Mouse (Mus musculus): ENCODE data around the gene Gm10972. TPM values are rescaled to one million over a fixed set of nuclear protein-coding genes. Genes with fewer than 3 reads are reported as not detected.
"Not testable (repeated sequence)": the region's sequence is repeated elsewhere in the genome, so short reads cannot be mapped to it uniquely, and the experiment has no call there.

Gene Gm10972
- not detected for total RNA-seq (2022)

DNA sequence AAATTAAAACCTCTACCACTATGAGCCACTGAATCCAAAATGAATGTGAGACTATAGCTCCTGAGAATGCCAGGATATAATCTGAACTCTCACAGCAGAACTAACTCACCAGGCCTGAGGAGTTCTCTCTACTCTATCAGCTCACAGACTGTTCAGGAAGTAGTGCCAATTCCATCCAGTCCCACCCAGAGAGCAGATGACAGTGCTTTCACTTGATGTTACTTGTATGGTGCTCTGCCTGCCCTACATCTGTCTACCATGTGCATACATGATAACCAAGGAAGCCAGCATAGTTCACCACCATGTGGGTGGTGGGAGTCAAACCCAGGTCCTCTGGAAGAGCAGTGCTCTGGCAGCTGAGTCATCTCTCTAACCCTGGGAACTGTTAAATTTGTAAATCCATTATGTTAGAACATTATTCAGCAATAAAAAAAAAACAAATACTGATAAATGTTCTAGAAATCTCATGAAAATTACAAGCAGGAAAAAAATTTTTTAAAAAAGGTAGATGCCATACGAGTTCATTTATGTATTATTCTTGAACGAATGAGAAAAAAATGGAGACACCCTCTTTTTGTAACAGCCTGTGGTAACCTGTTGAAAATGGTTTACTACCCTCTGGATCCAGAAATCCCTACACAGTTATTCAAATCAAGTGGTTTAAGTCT is at the start of gene Gm10972:
Gene Gm10972, plus strand, starts transcription at position 618 of the 668 bp plus-strand sequence.
- DNase-seq (ENCODE audit: low spot score in 2 of 2), result not testable (repeated sequence)

DNA sequence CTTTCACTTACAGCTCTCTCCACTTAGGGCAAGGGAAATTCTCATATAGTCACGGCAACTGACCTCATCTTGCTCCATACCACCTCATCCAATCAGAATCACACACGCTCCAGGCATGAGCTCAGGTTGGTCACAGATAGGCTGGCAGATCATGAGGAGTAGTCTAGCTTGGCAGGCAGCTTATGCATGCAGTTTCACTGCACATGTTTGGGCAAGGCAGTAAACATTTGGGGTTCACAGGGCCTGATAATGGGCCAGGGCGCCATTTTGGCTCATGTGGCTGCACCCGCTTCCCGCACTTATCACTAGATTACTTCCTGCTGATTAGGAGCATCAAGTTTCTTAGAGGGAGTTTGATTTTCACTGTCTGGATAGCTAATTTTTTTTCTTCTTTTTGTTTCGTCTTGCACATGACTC is 47.0 kb upstream of the Gm10972 start:
- no peak for DNase-seq (ENCODE audit: low spot score in 2 of 2)

DNA sequence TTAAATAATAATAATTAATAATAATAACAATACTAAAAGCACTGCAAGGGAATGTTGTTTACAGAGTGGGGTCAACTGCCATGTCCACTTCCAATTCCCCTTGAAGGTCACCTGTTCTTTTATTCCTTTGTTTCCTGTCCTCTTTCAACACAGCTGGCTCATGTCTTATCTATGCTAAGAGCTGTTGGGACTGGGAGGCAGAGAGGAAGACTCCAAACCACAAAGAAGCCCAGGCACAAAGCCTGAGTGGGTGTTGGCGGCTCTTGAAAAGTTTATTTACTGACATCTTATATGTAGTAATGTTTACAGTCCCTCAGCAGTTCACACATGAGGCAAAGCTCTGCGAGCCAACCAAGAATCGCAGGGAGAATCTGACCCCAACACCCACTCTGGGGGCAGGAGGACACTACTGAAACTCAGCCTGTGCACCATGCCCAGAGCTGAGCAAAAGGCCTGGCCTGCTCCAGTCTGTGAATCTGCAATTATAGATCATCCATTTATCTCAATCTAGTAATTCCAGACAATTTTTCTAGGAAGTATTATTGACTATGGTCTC is 45.6 kb upstream of the Gm10972 start:
- no peak for DNase-seq (ENCODE audit: low spot score in 2 of 2)

DNA sequence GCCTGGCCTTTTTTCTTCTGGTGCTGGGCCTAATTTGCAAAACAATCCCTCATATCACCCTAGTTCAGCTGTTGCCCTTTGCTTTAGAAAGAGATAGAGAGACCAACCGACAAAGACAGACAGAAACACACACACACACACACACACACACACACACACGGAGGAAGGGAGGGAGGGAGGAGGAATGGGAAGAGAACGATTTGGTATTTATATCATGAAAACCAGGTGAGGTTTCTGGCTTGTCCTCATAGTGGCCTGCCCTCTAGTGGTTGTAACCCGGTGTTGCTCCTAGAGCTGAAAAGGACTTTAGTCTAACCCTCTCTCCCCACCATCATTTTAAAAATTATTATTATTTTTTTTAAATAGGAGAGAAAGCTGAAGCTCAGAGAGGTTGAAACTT is 41.0 kb upstream of the Gm10972 start:
- DNase-seq (ENCODE audit: low spot score in 2 of 2), result peak; percentile 6 to 15

DNA sequence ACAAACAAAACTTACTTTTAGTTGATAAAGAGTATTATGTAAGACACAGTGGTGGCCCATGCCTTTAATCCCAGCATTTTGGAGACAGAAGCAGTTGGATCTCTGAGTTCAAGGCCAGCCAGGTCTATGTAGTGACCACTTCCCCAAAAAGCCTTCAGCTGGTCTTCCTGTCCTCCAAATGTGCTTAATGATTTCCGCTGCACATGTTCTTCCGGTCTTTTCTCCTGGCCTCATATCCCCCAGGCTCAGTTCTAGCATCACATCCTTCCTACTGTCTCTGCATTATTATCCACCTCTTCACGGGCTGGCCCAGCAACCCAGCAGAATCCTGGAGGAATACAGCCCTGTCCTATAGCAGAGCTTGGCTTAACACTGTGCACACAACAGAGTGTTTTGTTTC is 33.3 kb upstream of the Gm10972 start:
- no peak for DNase-seq (ENCODE audit: low spot score in 2 of 2)

DNA sequence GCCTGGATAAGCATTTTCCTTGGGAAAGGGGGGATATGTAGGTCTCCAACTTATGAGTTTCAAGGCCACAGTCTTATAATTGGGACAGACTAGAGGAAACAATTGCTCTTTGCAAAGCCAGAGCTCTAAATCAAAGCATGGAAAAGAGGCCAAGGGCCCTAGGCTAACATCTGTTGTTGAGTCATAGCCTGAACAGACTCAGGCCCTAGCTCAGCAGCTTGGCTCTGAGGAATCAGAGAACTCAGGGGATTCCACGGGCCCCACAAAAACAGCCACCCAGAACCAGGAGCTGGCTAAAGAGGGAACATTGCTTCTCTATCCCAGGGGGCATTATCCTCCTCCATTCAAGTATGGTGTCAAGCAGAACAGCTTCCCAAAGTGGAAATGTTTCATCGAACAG is 32.3 kb upstream of the Gm10972 start:
- DNase-seq (ENCODE audit: low spot score in 2 of 2), result peak; percentile 22 to 30

DNA sequence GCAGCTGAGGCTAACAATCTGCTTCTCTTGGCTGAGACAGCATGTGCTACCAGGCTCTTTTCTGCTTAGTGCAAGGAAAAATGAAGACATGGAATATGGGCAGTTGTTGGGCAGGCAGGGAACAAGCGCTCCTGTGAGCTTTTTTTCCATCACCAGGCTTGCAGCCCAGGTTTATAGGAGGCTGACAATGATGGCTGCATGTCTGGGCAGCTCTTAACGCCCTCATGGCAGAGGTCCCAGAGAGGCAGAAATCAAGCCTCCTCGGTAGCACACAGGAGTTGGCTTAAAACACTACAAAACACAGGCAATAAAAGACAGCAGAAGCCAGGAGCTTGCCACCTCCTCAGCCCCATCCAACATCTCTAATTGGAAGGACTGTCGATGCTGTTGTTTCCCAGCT is 31.6 kb upstream of the Gm10972 start:
- no peak for DNase-seq (ENCODE audit: low spot score in 2 of 2)

DNA sequence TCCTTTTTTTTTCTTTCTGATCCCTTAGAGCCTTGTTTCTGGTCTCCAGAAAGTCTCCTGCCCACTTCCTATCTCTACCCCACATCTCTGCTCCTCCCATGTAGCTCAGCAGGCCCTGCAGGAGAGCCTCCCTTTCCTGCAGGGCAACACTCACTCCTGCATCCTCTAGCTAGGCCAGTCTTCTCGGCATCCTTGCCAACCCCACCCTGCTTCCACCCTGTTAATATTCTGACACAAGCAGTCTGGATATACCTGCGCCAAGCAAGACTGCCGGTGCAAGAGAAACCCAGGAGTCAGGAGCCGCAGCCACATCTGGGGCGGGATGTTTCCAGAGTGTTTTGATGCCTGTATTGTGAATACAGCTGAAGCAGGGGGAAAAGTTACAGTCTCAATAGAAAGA is 31.1 kb upstream of the Gm10972 start:
- no peak for DNase-seq (ENCODE audit: low spot score in 2 of 2)

DNA sequence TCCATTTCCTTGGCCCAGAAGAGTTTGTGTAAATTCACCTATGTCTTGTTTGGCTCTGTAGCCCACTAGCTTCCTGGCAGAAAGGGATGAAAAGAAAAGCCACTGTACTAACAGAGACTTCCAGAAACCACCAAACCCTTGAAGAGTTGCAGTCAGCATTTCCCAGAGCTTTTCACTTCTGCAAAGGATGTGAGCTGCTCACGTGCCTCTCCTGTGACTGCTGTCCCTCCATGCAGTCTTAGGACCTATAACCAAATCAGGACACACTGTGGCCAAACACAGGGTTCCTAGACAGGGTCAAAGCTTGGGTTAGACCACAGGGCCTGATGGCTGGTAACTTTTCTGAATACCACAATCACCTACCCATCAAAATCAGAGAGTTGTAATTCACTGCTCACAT is 30.6 kb upstream of the Gm10972 start:
- no peak for DNase-seq (ENCODE audit: low spot score in 2 of 2)

DNA sequence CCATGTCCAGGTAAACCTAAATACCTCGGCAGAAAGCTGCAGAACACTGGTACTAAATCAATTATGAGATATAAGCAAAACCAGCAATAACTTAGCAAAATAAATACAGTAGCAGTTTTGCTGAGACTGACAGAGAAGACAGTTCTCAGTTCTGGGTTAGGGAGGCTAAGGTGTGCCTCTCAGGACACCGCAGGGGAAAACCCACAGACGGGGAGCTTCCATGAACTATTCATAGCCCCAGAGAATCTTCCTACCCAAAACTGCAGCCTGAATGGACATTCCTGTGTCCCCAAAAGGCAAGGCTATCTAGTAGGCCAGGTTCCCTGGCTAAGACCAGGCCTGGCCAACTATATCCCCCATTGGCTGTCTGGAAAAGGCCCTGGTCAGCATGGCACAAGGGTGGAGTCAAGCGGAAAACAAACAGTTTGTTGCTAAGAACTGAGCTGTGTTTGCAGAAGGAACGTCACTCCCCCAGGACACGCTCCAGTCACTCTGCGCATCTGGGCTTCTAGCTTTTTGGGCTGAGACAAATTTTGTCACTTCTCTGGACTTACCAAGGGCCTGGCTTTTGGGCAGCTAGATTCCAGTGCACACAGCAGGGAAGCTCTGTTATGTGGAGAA is 29.5 kb upstream of the Gm10972 start:
- peak; percentile 4 to 7 for DNase-seq (ENCODE audit: low spot score in 2 of 2)

DNA sequence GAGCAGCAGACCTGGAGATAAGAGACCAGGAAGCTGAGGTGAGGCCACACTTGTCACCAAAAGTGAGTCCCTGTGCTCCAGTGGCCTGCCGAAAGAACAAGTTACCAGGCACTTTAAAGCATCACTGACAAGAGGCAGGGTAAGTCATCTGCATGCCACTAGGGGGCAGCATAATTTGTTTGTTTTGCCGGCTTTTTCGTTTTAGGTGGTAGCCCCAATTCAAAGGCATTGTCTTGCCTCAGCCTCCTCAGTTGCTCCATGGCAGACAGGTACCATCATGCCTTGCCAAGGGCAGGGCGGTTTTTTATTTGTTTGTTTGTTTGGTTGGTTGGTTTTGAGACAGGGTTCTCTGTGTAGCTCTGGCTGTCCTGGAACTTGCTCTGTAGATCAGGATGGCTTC is 26.2 kb upstream of the Gm10972 start:
- DNase-seq (ENCODE audit: low spot score in 2 of 2), result peak in 1 of 2 experiments; percentile 5

DNA sequence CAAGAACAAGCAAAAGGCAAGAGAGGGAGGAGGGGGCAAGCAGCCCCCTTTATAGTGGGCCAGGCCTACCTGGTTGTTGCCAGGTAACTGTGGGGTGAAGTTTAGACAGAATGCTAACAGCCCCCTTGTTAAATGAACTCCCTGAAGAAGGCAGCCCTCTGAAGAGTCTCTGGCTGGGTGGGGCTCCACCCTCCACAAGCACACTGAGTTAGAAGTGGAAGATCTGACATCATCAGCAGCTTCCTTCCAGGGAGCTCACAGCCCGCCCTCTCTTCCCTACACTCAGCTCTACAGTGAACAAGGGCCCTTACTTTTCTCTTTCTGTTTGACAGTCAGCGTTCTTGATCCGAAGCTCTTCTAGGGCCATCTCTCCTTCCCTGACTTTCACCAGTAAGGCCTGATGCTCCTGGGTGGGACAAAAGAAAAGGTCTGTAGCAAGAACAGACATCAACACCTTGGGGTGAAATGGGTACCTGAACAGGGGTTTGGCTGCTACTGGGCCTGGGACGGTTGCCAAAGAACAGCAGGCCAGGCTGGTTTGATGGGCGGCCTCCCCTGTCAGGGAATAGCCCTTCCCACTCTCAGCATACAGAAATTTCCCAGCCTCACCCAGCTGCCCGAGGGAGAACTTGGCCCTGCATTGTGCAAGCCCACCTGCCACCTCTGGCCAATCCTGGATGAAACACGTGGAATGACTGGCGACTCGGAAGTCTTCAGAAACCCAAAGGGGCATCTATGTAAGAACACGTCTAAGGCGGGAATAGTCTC is 21.0 kb upstream of the Gm10972 start:
- no peak for DNase-seq (ENCODE audit: low spot score in 2 of 2)

DNA sequence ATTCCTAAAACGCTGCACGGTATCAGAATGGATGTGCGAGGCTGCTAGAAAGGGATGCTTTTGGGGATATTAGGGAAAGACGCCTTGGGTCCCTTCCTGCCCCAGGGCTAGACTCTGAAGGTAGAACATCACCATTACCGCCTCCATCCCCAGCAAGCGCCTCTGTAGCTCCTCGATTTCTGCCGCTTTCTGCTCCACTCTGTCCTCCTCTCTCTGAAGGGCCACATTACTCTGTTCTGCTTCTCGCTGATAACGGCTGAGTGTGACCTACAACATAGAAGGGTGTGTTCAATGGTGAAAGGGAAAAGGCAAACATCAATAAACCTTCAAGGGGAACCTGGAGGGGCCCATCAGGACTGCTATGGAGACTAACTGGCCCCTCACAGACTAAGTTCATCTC is 20.4 kb upstream of the Gm10972 start:
- DNase-seq (ENCODE audit: low spot score in 2 of 2), result no peak

DNA sequence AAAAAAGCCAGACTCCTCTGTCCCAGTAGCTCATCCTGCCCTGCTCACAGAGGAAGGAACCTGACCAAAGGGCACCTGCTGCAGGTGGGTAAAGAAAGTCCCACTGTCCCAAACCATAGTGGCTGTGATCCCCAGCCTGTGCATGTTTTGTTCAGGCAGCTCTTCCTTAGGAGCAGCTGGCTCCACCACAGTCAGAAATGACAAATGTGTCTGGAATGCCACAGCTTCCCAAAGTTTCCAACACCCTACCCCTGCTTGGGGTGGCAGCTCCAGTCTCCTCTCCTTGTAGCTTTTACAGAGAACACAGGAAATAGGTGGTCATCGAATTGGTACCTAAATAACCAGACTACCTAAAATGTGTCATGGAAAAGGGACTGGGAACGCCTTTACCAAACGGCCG is 18.6 kb upstream of the Gm10972 start:
- DNase-seq (ENCODE audit: low spot score in 2 of 2), result no peak

DNA sequence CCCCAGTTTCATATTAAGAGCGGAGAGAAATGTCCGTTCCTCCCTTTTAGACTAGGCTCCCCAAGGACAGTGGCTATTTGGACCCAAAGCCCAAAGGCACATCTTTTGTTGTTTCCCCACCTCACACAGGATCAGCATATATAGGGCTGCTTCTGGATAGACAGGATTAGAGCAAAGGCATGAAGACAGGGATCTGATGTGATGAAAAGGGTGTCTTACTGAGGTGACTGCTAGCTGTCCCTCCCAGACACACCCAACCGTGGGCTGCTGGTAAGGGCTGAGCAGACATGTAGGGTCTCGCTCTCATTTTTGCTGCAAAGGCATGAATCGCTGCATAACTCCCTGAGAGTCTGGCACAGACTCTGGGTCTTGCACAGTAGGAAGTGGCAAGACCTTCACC is 14.2 kb upstream of the Gm10972 start:
- DNase-seq (ENCODE audit: low spot score in 2 of 2), result no peak

DNA sequence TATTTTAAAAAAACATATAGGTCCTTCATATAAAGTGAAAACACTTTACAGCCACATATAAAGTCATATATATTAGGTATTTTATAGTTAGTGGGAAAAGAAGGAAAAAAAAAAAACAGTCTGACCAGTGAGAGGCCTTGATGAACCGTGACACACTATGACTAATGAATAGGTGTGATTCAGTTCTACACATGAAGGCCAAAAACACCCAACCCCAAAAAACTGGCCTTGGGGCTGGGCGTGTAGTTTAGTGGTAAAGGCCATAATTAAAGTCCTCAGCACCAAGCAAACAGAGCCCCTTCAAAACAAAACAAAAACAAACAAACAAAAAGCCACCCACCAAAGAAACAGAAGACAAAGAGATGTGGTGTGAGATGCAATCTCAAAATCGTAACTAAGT is 13.0 kb upstream of the Gm10972 start:
- no peak for DNase-seq (ENCODE audit: low spot score in 2 of 2)

DNA sequence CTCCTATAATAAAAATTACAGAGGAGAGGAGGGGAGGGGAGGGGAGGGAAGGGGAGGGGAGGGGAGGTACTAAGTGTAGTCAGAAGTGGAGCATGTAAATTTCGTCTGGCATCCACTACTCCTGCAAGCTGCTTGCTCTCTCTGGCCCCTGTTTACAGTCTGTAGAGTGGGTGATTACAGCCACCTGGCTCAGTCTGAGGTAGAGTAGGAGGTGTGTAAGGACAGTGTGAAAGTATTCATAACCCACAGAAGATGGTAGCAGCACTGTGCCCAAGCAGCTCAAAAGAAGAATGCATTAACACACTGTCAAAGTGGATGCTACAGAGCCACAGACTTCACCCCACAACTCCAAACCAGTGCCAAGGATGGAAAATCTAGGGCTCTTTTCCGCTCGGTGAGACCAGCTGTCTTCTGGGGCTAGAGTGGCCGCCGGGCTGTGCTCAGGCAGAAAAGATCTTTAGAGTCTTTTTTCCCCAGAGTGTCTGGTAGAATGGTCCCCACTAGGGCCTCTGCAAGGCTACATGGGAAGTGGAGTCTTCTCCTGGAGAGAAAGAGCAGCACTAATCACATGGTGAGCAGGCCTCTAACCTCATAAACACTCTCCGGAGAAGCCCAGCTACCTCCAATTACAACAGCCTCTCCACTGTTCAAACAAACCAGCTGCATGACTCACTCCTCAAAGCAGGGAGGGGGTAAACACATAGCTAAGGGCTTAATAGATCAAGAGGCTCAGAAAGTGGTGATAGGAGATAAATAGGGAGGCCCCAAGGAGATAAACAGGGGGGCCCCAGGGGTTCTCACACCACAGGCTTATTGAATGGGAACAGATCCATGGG is 6.1 kb downstream of the Gm10972 start:
- DNase-seq (ENCODE audit: low spot score in 2 of 2), result no peak

DNA sequence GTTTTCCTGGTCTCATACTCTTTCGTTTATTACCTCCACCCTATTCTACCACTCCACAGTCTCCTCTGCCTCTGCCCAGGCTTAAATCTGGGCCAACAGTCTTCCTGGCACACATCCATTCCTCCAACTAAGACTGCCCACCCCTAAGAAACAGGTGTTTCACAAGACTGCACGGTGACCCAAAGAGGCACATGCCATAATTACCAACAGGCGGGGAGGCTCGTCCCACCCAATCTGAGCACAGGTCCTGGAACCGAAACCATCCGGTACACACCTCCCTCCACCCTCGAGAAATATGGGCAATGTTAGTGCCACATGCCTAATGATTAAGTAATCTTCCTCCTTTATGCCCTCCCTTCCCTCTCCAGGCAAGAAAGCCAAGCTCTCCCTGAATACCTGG is 7.5 kb downstream of the Gm10972 start:
- no peak for DNase-seq (ENCODE audit: low spot score in 2 of 2)

DNA sequence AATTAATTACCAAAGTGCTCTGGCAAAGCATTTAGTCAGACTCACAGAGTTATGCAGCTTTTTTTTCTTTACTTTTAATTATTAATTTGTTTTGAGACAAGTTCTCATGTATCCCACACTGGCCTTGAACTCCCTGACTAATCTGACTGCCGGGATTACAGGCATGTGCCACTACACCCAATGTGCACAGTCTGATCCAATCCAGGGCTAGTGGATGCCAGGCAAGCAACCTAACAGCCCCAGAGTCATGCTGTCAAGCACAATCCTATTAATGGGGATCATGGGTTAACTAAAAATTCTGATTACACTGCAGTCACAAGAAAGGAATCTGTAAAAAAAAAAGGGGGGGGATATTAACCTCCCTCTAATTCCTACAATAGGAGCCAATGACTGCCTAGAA is 11.1 kb downstream of the Gm10972 start:
- not testable (repeated sequence) for DNase-seq (ENCODE audit: low spot score in 2 of 2)

DNA sequence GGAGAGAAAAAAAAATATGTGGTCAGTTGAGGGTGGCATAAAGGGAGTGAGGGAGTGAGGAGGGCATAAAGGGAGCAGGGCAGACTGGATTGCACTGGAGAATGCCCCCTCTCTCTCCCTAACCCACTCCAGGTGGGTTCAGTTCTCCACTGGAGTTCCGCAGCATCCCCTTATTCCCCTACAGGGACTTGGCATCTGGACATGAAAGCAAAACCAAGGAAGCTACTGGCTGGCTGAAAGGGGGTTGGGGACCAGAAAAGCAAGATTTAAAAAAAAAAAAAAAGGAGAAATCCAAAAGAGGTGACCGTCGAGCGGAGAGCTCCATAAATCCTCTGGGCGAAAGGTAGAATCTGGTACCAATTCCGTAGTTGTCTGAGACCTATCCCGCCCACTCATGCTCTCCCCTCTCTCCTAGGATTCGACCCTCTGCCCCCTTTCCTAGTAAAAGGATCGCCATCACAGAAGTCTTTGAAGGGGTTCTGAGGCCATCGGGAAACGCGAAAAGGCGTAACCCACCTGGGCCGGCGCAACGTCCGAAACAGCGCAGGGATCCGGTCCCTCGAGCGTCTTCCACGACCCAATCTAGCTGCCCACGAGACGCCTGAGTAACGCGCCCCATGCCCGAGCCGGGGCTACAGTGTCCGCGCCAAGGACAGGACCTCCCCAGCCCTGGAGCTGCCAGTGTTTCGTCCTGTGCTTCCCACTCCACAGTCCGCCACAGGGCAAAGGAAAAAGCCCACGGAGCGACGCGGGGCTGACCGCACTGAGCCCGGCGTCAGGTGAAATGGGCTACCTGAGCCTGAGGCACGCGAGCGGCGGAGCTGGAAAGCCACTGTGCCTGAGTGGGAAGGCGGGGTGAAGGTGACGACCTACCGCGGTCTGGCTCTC is 15.2 kb downstream of the Gm10972 start:
- not testable (repeated sequence) for DNase-seq (ENCODE audit: low spot score in 2 of 2)

Measured in gastrocnemius, adult 8-10 months (tissue).